Mouse (Mus musculus) adrenal gland, adult 2 months (tissue): ENCODE results near the gene Adgrf3. TPM values are rescaled to one million over a fixed set of nuclear protein-coding genes. Genes with fewer than 3 reads are reported as not detected.

Source experiments
- DNase-seq: peaks from one replicate; pipeline ENCODE4 v3.0.0; 2021
- microRNA-seq, 2 experiments: library from miRNA; unstranded; fragments of <30 nt; microRNA quantifications; one replicate each; pipeline ENCODE4 v1.2.0; 2021
- polyA plus RNA-seq: library from polyadenylated mRNA; depleted of rRNA; stranded (reverse); fragments of >200 nt; gene quantifications from 2 replicates; pipeline ENCODE4 v1.2.3, GENCODE M21; 2012; rRNA removed
- total RNA-seq, 2 experiments: library from RNA; stranded (reverse); gene quantifications; 2 replicates each; pipeline ENCODE4 v1.2.3; 2021

The Adgrf3 gene
- total and polyA plus RNA-seq, 3 experiments = not detected

DNA sequence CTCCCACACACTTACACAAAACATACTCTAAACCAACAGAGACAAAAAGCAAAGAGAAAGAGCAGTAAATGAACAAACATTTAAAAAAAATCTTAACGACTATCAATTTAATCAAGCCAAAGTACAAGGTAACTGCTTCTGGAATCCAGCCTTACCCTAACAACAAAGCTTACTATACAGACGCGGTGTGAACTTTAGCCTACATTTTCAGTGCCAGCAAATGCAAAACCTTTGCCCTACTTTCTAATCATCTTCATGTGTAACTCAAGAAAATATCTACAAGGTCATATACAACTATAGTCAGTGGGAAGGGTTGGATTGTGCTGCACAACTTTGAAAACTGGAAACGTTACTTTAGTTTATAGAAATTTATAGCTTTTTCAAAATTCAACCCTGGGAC is 53.5 kb downstream of the Adgrf3 start:
- DNase-seq = peak; percentile 32

DNA sequence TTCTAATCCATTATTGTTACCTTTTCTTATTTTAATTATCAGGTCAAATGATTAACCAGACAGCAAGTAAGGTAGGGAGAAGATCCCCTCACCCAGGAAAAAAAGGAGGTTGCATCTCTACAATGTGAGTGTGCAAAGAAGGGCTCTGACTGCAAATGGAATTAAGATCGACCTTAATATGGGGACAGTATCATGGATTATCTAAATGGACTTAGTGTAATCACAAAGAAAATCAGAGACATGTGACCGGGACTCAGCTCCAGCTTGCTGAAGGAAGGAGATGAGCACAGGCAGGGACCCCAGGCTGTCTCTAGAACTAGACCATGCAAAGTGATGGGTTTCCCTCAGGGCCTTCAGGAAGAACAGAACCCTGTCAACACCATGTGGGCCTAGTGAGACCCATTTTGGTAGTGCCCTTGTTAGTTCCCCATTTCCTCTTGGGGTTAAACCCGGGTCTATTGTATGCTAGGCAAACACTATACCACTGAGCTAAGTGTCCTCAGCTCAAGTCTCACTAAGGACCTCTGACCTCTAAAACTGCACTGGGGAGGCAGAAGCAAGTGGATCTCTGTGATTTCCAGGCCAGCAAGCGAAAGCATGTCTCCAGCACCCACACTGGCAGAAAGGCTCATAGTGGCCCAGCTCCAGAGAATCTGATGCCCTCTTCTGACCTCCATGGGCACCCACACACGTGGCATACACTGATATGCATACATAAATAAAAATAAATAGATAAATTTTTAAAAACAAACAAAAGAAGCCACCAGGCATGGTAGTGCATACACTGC is 57.2 kb downstream of the Adgrf3 start:
- DNase-seq = no peak

DNA sequence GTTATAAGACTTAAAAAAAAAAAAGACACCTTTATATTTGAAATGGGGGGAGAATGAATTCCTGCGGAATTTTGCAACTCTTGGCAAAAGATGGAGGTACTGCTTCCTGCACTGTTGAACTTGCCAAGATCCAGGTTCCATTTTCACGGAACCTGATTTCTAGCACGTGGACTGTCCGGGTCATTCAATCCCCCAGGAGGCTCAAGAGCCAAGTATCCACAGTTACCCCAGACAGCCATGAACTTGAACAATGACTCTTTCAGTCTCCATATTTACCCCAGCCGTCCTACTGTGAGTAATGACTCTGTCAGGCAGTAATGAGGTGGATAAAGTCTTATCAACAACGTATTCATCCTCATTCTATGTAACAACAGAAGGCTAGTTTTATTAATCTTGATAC is 59.0 kb downstream of the Adgrf3 start:
- DNase-seq = no peak

Small RNA genes within 50 kb of the gene (microRNA-seq; reads per million reads assigned to microRNA genes)
- gene Mir1960 = 3.1 to 3.3 reads per million in 2 experiments

Other genes with a start within 250 kb of the Adgrf3 start
- not detected for gene Il6, start 192.6 kb downstream of the Adgrf3 start, total RNA-seq
- not detected in 2 replicates for gene Il6, start 192.6 kb downstream of the Adgrf3 start, polyA plus RNA-seq
- 10 to 100 TPM; 15.4 to 19.9 TPM for gene Tyms, start 132.1 kb downstream of the Adgrf3 start, total RNA-seq
- 17.8 and 17.9 TPM in 2 replicates for gene Tyms, start 132.1 kb downstream of the Adgrf3 start, polyA plus RNA-seq
- gene Garem2, start 100.6 kb downstream of the Adgrf3 start, total RNA-seq = under 1 TPM in 1 of 2 experiments, not detected in 1; 0.10 TPM
- 0.11 TPM in 1 of 2 replicates, not detected in the other for gene Garem2, start 100.6 kb downstream of the Adgrf3 start, polyA plus RNA-seq
- not detected for gene 3110082J24Rik, start 99.6 kb downstream of the Adgrf3 start, total RNA-seq
- gene 3110082J24Rik, start 99.6 kb downstream of the Adgrf3 start, polyA plus RNA-seq = not detected in 2 replicates
- gene Hadha, start 50.6 kb downstream of the Adgrf3 start, total RNA-seq = 100 to 1,000 TPM; 558 to 581 TPM
- 72.9 and 82.6 TPM in 2 replicates for gene Hadha, start 50.6 kb downstream of the Adgrf3 start, polyA plus RNA-seq
- gene Hadhb, start 50.5 kb downstream of the Adgrf3 start, total RNA-seq = 1,000 to 10,000 TPM in 1 of 2 experiments, 100 to 1,000 TPM in 1; 944 to 1,072 TPM
- 65.7 and 66.9 TPM in 2 replicates for gene Hadhb, start 50.5 kb downstream of the Adgrf3 start, polyA plus RNA-seq
- gene Selenoi, start 26.9 kb upstream of the Adgrf3 start, total RNA-seq = 10 to 100 TPM; 21.8 to 25.6 TPM
- gene Selenoi, start 26.9 kb upstream of the Adgrf3 start, polyA plus RNA-seq = 27.0 and 53.8 TPM in 2 replicates
- gene Drc1, start 75.7 kb upstream of the Adgrf3 start, total RNA-seq = under 1 TPM; 0.49 to 0.59 TPM
- gene Drc1, start 75.7 kb upstream of the Adgrf3 start, polyA plus RNA-seq = 0.11 TPM in 1 of 2 replicates, not detected in the other